26 mouse cellular contexts compared by ENCODE assay signal in genomic region chr10:127145303-127145702, GRCm38 (mm10). TPM values are rescaled to one million over a fixed set of nuclear protein-coding genes. Genes with fewer than 3 reads are reported as not detected.
A peak's percentile ranks its signal among the peaks of the same experiment; 100 is the strongest.
DNase-seq lines count a peak whose midpoint lies in the region; ATAC-seq and TF ChIP-seq lines count a peak whose summit lies in the region.
"Had no signal": no experiment of that assay in that cellular context is flagged by ENCODE, and none has a peak within 500 bp of the region (broad histone marks: within the 10 kb centered on the region; RNA-seq: fewer than 3 reads in every experiment).

No protein-coding gene starts in this region.

- peak overlapping the region; percentile 69; the same call in 1 of the 2 replicates for H3K27ac ChIP-seq in kidney, adult 2 months (ENCODE audit: insufficient read depth, low read depth, low read length)
- H3K27ac ChIP-seq in small intestine, adult 2 months (ENCODE audit: insufficient read depth, low read depth, low read length), result peak overlapping the region; percentile 15; the same call in 1 of the 2 replicates
- H3K27ac ChIP-seq: embryonic facial prominence, embryonic 12.5 days; embryonic facial prominence, embryonic 15.5 days; forebrain, embryonic 15.5 days; heart, embryonic 13.5 days; hindbrain, embryonic 14.5 days; hindbrain, postnatal 0 days had no signal

- peaks cover 8% of the 10 kb centered on the region; the same call in 1 of the 2 replicates for H3K4me1 ChIP-seq in kidney, adult 2 months (ENCODE audit: control insufficient read depth, insufficient read depth, low read length)
- peaks cover 30% of the 10 kb centered on the region; the same call in 1 of the 2 replicates for H3K4me1 ChIP-seq in small intestine, adult 2 months (ENCODE audit: control insufficient read depth, insufficient read depth, insufficient read length, low read length)
- H3K4me1 ChIP-seq: embryonic facial prominence, embryonic 12.5 days; embryonic facial prominence, embryonic 15.5 days; forebrain, embryonic 15.5 days; heart, embryonic 13.5 days had no signal

- DNase-seq in kidney, adult 2 months, result no peak
- DNase-seq in kidney, adult 18-20 months, result no peak
- DNase-seq in CD4-positive helper T cell, adult 2 months (ENCODE audit: low read depth, low spot score), result peak; percentile 48
- peak; percentile 44 for DNase-seq in T-cell, adult 2 months (ENCODE audit: low spot score)
- DNase-seq in layer of hippocampus, adult 9-10 months (ENCODE audit: low spot score), result no peak
- DNase-seq: adrenal gland, adult 8-10 months; adrenal gland, postnatal 25 days; B cell, adult 2 months; cerebellum, adult 18-20 months; cerebellum, adult 9-10 months; cerebellum, postnatal 14 days; gastrocnemius, postnatal 25 days; heart, adult 18-20 months; heart, postnatal 14 days; heart, postnatal 4 days had no signal

- H3K27me3 ChIP-seq in kidney, adult 2 months (replicated peaks; ENCODE audit: control insufficient read depth, insufficient read depth, low read length), result no peaks in the 10 kb centered on the region
- H3K27me3 ChIP-seq in small intestine, adult 2 months (ENCODE audit: control insufficient read depth, insufficient read depth, low read length), result no peaks in the 10 kb centered on the region
- H3K27me3 ChIP-seq: CH12.LX; embryonic facial prominence, embryonic 12.5 days; embryonic facial prominence, embryonic 15.5 days; forebrain, embryonic 15.5 days; heart, embryonic 13.5 days had no signal

- H3K36me3 ChIP-seq in kidney, adult 2 months (ENCODE audit: control insufficient read depth, insufficient read depth, low read length), result no peaks in the 10 kb centered on the region
- peaks cover 28% of the 10 kb centered on the region for H3K36me3 ChIP-seq in small intestine, adult 2 months (ENCODE audit: control insufficient read depth, insufficient read depth, low read length)
- H3K36me3 ChIP-seq: embryonic facial prominence, embryonic 12.5 days; embryonic facial prominence, embryonic 15.5 days; forebrain, embryonic 15.5 days; G1E; heart, embryonic 13.5 days had no signal

- ATAC-seq in cerebellum, adult (ENCODE audit: insufficient number of reproducible peaks, low FRiP score, low TSS enrichment), result no peak
- ATAC-seq: activated CD4-positive, CD25-positive, alpha-beta regulatory T cell, adult 4 months; forebrain, embryonic 15.5 days; hindbrain, postnatal 0 days had no signal

- TF ChIP-seq CTCF in kidney, adult 2 months (conservative IDR thresholded peaks at IDR 0.05; ENCODE audit: insufficient read depth, insufficient read length, low read depth, low read length), result no peak
- no peak for TF ChIP-seq CTCF in small intestine, adult 2 months (IDR thresholded peaks at IDR 0.05; ENCODE audit: extremely low read depth, insufficient read length, insufficient replicate concordance, low read depth, low read length)

- no peak for TF ChIP-seq POLR2A in kidney, adult 2 months (IDR thresholded peaks at IDR 0.05; ENCODE audit: low read depth, low read length)
- no peak for TF ChIP-seq POLR2A in small intestine, adult 2 months (IDR thresholded peaks at IDR 0.05; ENCODE audit: low read depth, low read length)

- H3K4me3 ChIP-seq in kidney, adult 2 months (ENCODE audit: insufficient read depth, low read depth, low read length), result no peak overlapping the region
- H3K4me3 ChIP-seq in small intestine, adult 2 months (ENCODE audit: low read depth, low read length), result no peak overlapping the region
- H3K4me3 ChIP-seq: embryonic facial prominence, embryonic 12.5 days; embryonic facial prominence, embryonic 15.5 days; forebrain, embryonic 15.5 days; heart, embryonic 13.5 days had no signal

- 68% methylated on average over 5 of the region's 5 CpGs for WGBS in kidney, adult 2 months
- WGBS in small intestine, adult 2 months, result 66% methylated on average over 5 of the region's 5 CpGs

RNA-seq across cellular contexts. Expression of gene B4galnt1, which starts 19.7 kb away (rescaled TPM):
- polyA plus RNA-seq in kidney, adult 2 months (2012; rRNA removed), result 15.4 and 27.5 TPM in 2 replicates
- polyA plus RNA-seq in small intestine, adult 2 months (2012; rRNA removed), result 228 and 484 TPM in 2 replicates

RNA-seq across cellular contexts. Expression of gene Os9, which starts 24.4 kb away (rescaled TPM):
- polyA plus RNA-seq in kidney, adult 2 months (2012; rRNA removed), result 108 and 114 TPM in 2 replicates
- polyA plus RNA-seq in small intestine, adult 2 months (2012; rRNA removed), result 59.8 and 117 TPM in 2 replicates

RNA-seq across cellular contexts. Expression of gene Slc26a10, which starts 35.1 kb away (rescaled TPM):
- polyA plus RNA-seq in kidney, adult 2 months (2012; rRNA removed), result 6.6 and 8.1 TPM in 2 replicates
- 0.56 and 0.85 TPM in 2 replicates for polyA plus RNA-seq in small intestine, adult 2 months (2012; rRNA removed)

RNA-seq across cellular contexts. Expression of gene Arhgef25, which starts 44.6 kb away (rescaled TPM):
- 9.2 and 11.9 TPM in 2 replicates for polyA plus RNA-seq in kidney, adult 2 months (2012; rRNA removed)
- polyA plus RNA-seq in small intestine, adult 2 months (2012; rRNA removed), result 8.8 and 10.4 TPM in 2 replicates
- polyA plus RNA-seq: activated CD4-positive, CD25-positive, alpha-beta regulatory T cell, adult 4 months had no signal

RNA-seq across cellular contexts. Expression of gene Dtx3, which starts 50.2 kb away (rescaled TPM):
- polyA plus RNA-seq in kidney, adult 2 months (2012; rRNA removed), result 101 and 132 TPM in 2 replicates
- 24.0 and 35.3 TPM in 2 replicates for polyA plus RNA-seq in small intestine, adult 2 months (2012; rRNA removed)

Comparison
In these comparisons a context has a peak if more than half of its experiments do, and no peak if none do; other contexts are left out.
1. DNase-seq: peak in CD4-positive helper T cell, adult 2 months (single experiment) and T-cell, adult 2 months (single experiment); none in kidney, adult 2 months (single experiment), kidney, adult 18-20 months (single experiment) and layer of hippocampus, adult 9-10 months (single experiment).